Mouse (Mus musculus) embryonic facial prominence, embryonic 15.5 days (tissue): Measurements from ENCODE around the gene Evx1. TPM values are rescaled to one million over a fixed set of nuclear protein-coding genes. Genes with fewer than 3 reads are reported as not detected.

Experiments used
- ATAC-seq: fragments of 200-750 bp; cut with Nextera tagmentation; 2 replicates; pipeline ENCODE4 v1.8.0; 2017; ENCODE audit warnings: low read depth, moderate TSS enrichment; ENCODE audit not compliant: insufficient number of reproducible peaks, low FRiP score, low TSS enrichment
- H3K27ac ChIP-seq: fragments of 300-500 bp; sonication (generic); replicated peaks from 2 replicates; pipeline ENCODE4 v1.5.1; 2015; ENCODE audit warnings: mild to moderate bottlenecking, inconsistent platforms
- H3K27me3 ChIP-seq: fragments of 300-500 bp; sonication (generic); 2 replicates; pipeline ENCODE4 v1.6.1; 2015; ENCODE audit warnings: inconsistent platforms
- H3K36me3 ChIP-seq: fragments of 300-500 bp; sonication (generic); 2 replicates; pipeline ENCODE4 v1.6.1; 2015; ENCODE audit warnings: mild to moderate bottlenecking, inconsistent platforms
- H3K4me1 ChIP-seq: fragments of 300-500 bp; sonication (generic); 2 replicates; pipeline ENCODE4 v1.6.1; 2015; ENCODE audit warnings: inconsistent platforms
- H3K4me2 ChIP-seq: fragments of 300-500 bp; sonication (generic); replicated peaks from 2 replicates; pipeline ENCODE4 v1.6.1; 2015; ENCODE audit warnings: mild to moderate bottlenecking, inconsistent platforms
- H3K4me3 ChIP-seq: fragments of 300-500 bp; sonication (generic); replicated peaks from 2 replicates; pipeline ENCODE4 v1.5.1; 2015; ENCODE audit warnings: mild to moderate bottlenecking, inconsistent platforms
- H3K9ac ChIP-seq: fragments of 300-500 bp; sonication (generic); 2 replicates; pipeline ENCODE4 v1.6.1; 2015; ENCODE audit warnings: inconsistent platforms
- H3K9me3 ChIP-seq: fragments of 300-500 bp; sonication (generic); replicated peaks from 2 replicates; pipeline ENCODE4 v1.6.1; 2016; ENCODE audit warnings: inconsistent platforms
- WGBS: fragments of 180-500 bp; shearing (Covaris S2); methylation state at CpG from one replicate; pipeline ENCODE4 v1.1.7; 2015; 5-methylcytosine and 5-hydroxymethylcytosine counted together
- polyA plus RNA-seq: library from polyadenylated mRNA; unstranded; fragments of >200 nt; fragmentation: Nextera tagmentation; extraction: Ambion mirVana; gene quantifications from 2 replicates; pipeline ENCODE4 v1.2.1, GENCODE M21; 2015

Gene Evx1
- polyA plus RNA-seq, 1 experiment from 2014 or later: not detected

DNA sequence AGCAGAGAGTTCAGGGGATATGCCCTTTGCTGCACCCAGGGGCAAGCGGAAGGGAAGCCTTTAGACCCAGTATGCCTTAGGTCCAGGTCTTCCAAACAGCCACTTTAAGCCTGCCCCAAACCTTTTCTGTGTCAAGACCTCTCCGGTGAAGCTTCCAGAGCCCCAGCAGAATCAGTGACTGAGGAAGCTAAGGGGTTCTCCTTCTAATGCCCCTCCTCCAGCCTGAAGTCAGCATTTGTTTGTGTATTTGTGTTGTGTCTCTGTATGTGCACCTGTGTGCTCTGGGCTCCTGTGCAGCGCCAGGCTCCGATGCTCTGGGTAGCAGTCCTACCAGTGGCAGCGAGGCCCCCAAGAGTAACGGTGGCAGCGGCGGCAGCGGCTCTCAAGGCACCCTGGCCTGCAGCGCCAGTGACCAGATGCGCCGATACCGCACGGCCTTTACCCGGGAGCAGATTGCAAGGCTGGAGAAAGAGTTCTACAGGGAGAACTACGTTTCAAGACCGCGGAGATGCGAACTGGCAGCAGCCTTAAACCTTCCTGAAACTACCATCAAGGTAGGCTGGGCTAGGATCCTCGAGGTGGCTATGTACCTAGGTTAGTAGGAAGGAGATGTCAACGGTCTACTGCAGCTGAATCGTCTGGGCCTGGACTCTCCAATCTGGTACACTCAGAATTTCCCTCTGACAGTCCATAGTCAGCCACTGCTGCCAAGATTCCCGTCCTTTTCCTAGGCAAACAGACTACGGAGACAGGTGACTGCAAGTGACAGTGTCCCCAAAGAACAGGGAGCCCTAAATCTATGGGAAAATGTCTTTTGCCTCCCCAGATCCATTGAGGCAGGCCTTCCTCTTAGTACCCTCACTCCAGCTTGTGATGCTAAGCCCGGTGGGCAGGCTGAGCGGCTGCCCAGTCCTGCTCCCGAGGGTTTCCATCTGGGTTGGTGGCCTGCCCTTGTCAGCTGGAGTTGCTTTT is 2.4 kb downstream of the Evx1 start:
- H3K4me1 ChIP-seq: peaks cover 28% of the 10 kb centered on the region
- H3K4me3 ChIP-seq: peak overlapping the region; percentile 37
- WGBS: 6% methylated on average over 27 of the region's 27 CpGs
- no peak overlapping the region for H3K9ac ChIP-seq
- peaks cover 97% of the 10 kb centered on the region for H3K27me3 ChIP-seq
- no peak for ATAC-seq
- H3K4me2 ChIP-seq: peak overlapping the region; percentile 64
- no peaks in the 10 kb centered on the region for H3K36me3 ChIP-seq
- no peak overlapping the region for H3K27ac ChIP-seq
- no peaks in the 10 kb centered on the region for H3K9me3 ChIP-seq

DNA sequence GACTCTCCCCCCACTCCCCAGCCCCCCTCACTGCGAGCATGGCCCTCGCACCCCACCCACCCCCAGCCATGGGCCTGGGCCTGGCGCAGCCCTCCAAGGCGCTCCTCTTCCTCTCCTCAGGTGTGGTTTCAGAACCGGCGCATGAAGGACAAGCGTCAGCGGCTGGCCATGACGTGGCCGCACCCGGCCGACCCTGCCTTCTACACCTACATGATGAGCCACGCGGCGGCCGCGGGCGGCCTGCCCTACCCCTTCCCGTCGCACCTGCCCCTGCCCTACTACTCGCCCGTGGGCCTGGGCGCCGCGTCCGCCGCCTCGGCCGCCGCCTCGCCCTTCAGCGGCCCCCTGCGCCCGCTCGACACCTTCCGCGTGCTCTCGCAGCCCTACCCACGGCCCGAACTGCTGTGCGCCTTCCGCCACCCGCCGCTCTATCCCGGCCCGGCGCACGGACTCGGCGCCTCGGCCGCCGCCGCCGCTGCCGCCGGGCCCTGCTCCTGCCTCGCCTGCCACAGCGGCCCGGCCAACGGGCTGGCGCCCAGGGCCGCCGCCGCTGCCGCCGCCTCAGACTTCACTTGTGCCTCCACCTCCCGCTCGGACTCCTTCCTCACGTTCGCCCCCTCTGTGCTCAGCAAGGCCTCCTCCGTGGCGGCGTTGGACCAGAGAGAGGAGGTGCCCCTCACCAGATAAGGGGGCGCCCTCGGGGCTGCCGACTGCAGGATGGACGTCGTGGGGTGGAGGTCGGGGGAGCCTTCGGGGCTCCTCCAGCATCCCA is 3.3 kb downstream of the Evx1 start:
- Histone ChIP-seq H3K27ac (no peak overlapping the region), H3K9me3 (no peaks in the 10 kb centered on the region), H3K4me1 (peaks cover 28% of the 10 kb centered on the region), H3K36me3 (no peaks in the 10 kb centered on the region), H3K4me2 (peak overlapping the region; percentile 64), H3K4me3 (peak overlapping the region; percentile 37), H3K9ac (no peak overlapping the region), H3K27me3 (peaks cover 97% of the 10 kb centered on the region)
- no peak for ATAC-seq
- WGBS: 2% methylated on average over 62 of the region's 81 CpGs

DNA sequence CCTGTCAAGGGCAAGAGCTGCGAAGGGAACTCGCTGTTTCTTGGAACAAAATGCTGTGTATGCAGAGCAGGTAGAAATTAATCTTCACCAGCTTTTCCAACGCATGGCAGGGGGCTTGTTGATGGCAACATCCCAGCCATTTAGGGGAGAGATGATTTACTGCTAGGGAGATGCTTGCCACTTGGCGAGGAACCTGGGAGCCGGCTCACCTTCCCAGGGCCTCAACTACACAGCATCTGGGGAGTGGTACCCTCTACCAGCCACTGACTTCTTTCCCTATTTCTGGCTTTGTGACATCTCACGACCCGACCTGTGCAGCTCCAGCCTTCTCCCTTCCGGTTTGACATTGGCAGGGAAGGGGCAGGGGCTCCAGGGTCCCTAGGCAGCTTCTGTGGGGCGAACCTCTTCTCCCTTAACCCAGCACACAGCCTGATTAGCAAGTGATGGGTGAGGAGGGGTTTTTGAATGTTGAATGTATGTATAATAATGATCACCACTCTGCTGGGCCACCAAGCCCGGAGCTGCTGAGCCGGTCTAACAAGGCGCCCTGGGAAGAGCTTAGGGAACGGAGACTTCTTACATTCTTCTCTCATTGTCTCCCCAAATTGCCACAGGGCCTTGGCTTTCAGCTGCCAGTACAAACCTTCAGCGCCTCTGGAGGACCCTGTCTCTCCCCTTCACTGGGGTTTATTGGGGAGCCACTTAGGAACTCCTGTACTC is 4.3 kb downstream of the Evx1 start:
- Histone ChIP-seq H3K4me2 (no peak overlapping the region), H3K4me1 (peaks cover 28% of the 10 kb centered on the region), H3K9ac (no peak overlapping the region), H3K27me3 (peaks cover 97% of the 10 kb centered on the region), H3K36me3 (no peaks in the 10 kb centered on the region), H3K9me3 (no peaks in the 10 kb centered on the region), H3K27ac (no peak overlapping the region), H3K4me3 (no peak overlapping the region)
- 12% methylated on average over 14 of the region's 14 CpGs for WGBS
- ATAC-seq: no peak

DNA sequence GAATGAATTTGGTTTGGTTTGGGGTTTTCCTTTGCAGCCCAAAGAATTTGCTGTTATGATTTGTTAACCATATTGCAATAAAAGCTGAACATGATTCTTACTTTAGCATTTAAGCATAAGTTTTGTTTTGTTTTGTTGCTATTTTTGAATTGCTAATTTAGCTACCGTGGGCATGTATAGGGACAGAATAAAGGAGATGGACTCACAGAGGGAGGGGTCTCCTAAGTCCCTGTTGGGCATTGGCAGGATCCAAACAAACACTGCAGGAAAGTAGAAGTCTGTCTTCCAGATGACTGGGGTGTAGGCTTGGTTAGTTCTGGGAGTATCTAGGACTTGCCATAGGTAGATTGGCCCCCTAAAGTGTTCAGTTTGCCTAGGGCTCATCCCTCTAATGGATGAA is 5.0 kb downstream of the Evx1 start:
- Histone ChIP-seq H3K36me3 (no peaks in the 10 kb centered on the region), H3K4me3 (no peak overlapping the region), H3K27me3 (peaks cover 99% of the 10 kb centered on the region), H3K27ac (no peak overlapping the region), H3K9me3 (no peaks in the 10 kb centered on the region), H3K4me2 (no peak overlapping the region), H3K9ac (no peak overlapping the region), H3K4me1 (peaks cover 32% of the 10 kb centered on the region)
- 8% methylated on average over 1 of the region's 1 CpGs for WGBS
- ATAC-seq: no peak

DNA sequence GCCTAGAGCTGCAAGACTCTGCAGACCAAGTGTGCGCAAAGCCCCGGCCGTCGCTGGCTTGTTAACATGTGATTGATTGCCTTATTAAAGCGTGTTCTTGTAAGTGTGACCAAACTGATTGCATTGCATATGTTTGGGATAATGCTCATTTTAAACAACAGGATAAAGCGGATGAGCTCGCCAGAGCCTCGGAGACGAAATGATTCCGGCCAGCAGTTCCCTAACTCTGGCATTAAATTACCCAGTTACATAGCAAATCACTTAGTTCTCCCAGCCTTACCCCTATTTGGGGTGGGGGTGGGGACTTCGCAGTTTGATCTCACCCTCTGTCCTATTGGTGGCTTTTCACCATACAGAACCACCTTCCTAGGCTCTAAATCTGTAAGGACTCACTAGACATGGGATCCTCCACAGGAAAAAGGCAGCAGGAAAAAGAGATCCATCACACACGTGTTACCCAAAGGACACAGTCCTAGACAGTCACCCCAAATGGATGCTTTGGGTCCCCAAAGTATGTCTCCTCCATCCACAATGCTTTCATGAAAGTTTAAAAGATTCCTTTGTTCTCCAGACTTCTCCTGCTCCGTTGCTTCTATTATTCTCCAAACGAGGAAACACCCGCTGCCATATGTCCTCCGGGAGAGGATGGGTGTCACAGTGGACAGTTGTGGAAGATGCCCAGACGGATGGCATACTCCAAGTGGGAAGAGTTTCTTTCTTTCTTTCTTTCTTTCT is 6.8 kb downstream of the Evx1 start:
- Histone ChIP-seq H3K4me1 (peaks cover 18% of the 10 kb centered on the region), H3K36me3 (no peaks in the 10 kb centered on the region), H3K9ac (no peak overlapping the region), H3K27ac (no peak overlapping the region), H3K27me3 (peaks cover 97% of the 10 kb centered on the region), H3K4me2 (no peak overlapping the region), H3K4me3 (no peak overlapping the region), H3K9me3 (no peaks in the 10 kb centered on the region)
- WGBS: 3% methylated on average over 17 of the region's 17 CpGs
- no peak for ATAC-seq

DNA sequence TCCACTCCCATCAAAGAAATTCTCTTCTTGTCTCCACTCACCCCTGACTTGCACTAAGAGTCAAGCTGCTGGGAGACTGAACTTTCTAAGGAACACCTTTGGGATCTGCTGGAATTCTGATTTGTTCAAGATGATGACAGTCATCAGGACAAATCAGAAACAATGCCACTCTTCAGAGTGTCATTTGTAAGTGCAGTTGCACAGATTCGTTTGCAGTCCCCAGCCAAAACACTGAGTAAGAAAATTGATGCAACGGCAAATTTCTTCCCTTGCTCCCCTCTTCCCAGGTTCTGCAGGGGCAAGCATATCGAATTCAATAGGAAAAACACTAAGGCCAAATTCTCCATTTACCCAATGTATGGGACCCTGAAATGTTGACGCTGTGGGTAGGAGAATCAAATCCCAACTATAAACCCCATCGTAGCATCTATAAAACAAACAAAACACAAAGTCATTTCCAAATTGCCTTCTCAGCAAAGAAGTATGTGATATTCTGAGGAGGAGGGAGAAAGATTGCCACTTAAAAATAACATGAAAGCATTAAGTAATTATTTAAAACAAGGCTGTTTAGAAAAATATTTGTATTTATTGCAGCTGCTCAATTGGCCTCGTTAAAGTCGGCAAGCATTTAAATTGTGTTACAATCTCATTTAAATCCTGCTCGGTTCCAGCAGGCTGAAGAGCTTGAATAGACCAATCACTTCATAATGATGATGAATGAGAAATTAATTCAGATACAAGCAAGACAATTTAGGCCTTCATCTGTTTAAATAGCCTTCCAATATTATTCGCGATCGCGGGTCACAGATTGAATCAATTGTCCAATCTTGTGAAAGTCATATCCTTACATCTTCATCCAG is 7.9 kb downstream of the Evx1 start:
- Histone ChIP-seq H3K4me2 (no peak overlapping the region), H3K27ac (no peak overlapping the region), H3K9me3 (no peaks in the 10 kb centered on the region), H3K4me3 (no peak overlapping the region), H3K36me3 (no peaks in the 10 kb centered on the region), H3K9ac (no peak overlapping the region), H3K27me3 (peaks cover 97% of the 10 kb centered on the region), H3K4me1 (peaks cover 17% of the 10 kb centered on the region)
- no peak for ATAC-seq
- 4% methylated on average over 12 of the region's 12 CpGs for WGBS

DNA sequence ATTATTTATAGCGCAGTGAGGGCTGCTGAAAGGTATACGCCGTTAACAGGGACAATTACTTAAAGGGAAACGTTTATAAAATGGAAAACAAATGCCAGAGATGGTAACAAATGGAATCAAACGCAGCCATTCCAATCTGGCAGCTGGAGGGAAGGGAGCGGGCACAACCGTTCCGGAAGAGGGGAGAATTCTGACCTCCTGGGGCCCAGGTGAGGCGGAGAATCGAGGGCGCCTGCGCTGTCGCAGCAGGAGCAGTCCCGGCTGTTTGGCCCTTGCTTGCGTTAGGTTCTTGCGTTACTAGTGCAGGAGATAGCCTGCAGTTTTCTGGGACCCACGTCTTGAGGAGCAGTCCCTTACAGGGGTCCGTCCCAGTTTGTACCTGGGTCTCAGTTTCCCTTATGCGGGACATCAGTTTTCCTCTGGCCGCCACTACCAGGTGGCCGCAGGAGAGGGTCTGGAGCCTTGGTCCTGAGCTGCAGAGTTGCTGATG is 8.6 kb downstream of the Evx1 start:
- Histone ChIP-seq H3K36me3 (no peaks in the 10 kb centered on the region), H3K9me3 (no peaks in the 10 kb centered on the region), H3K4me1 (peaks cover 10% of the 10 kb centered on the region), H3K9ac (no peak overlapping the region), H3K4me2 (no peak overlapping the region), H3K4me3 (no peak overlapping the region), H3K27ac (no peak overlapping the region), H3K27me3 (peaks cover 96% of the 10 kb centered on the region)
- under 1% methylated on average over 21 of the region's 21 CpGs for WGBS
- ATAC-seq: no peak

DNA sequence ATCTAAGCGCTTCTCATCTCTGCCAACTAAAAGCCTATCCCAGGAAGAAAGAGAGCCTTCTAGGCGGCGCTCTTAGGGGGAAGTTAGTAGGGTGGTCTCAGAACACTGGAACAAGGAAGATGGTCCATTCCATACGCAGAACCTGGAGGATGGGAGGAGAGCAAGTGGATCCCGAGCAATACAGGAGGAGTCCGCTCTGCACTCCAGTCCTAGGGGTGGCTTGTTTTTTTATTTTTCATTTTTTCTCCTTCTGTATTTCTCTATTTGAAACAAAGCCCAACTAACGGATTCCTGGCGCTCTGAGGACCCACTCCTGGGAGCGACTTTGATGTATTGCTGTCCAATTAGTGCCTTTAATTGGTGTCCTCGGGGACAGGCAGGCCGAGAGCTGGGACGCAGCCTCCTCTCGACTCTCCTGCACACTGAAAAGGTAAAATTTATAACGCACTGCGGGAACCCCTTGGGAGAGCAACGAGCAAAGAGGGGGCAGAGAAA is 9.5 kb downstream of the Evx1 start:
- Histone ChIP-seq H3K9me3 (no peaks in the 10 kb centered on the region), H3K4me2 (no peak overlapping the region), H3K4me1 (0 out of 2 replicates have a peak, but pooled peaks cover 7% of the 10 kb centered on the region), H3K36me3 (no peaks in the 10 kb centered on the region), H3K4me3 (no peak overlapping the region), H3K9ac (no peak overlapping the region), H3K27ac (no peak overlapping the region), H3K27me3 (peaks cover 88% of the 10 kb centered on the region)
- no peak for ATAC-seq
- 2% methylated on average over 16 of the region's 16 CpGs for WGBS

DNA sequence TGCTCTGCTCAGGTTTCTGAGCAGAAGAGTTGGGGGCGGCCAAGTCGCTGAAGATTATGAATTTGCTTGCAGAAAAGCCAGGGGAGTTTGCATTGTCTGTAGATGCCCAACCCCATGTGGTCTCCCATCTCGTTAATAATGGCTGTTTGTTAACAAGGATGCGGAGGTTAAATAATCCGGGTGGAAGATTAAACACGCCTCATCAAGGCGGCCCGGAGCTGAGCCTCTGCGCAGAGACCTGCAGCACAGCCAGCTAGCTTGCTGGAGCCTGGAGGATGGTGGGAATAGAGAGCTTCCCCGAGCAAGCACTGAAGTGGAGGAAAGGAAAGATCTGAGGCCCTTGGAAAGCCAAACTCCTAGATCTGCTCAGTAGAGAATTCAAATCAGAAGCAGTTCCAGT is 10.0 kb downstream of the Evx1 start:
- no peaks in the 10 kb centered on the region for H3K9me3 ChIP-seq
- 0 out of 2 replicates have a peak, but pooled peaks cover 7% of the 10 kb centered on the region for H3K4me1 ChIP-seq
- no peak overlapping the region for H3K9ac ChIP-seq
- WGBS: 2% methylated on average over 10 of the region's 10 CpGs
- no peak for ATAC-seq
- H3K27me3 ChIP-seq: peaks cover 82% of the 10 kb centered on the region
- no peak overlapping the region for H3K4me3 ChIP-seq
- no peaks in the 10 kb centered on the region for H3K36me3 ChIP-seq
- no peak overlapping the region for H3K27ac ChIP-seq
- H3K4me2 ChIP-seq: no peak overlapping the region

DNA sequence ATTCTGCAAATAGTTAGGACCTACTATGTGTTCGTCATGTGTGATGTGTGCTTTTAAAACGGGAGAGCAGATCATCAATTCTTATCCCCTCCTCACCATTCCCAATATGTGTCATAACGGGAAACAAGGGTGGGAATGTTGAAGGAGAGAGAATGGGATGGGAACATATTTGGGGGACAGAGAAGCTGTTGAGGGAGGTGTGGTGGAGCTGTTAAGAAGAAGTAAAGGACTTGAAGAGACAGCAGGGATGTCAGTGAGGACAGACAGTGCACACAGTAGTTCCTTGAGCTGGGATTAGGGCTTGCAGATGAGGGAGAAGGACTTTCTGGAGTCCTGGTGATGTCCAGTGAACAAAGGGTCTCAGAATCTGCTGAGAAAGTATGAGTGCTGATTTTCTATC is 10.8 kb downstream of the Evx1 start:
- Histone ChIP-seq H3K27ac (no peak overlapping the region), H3K9me3 (no peaks in the 10 kb centered on the region), H3K36me3 (no peaks in the 10 kb centered on the region), H3K27me3 (peaks cover 75% of the 10 kb centered on the region), H3K9ac (no peak overlapping the region), H3K4me1 (0 out of 2 replicates have a peak, but pooled peaks cover 7% of the 10 kb centered on the region), H3K4me2 (no peak overlapping the region), H3K4me3 (no peak overlapping the region)
- ATAC-seq: no peak
- 33% methylated on average over 3 of the region's 3 CpGs for WGBS
